Mouse (Mus musculus) heart, postnatal 0 days (tissue): ENCODE measurements around the gene Aktip.

ENCODE experiments used
- CTCF ChIP-seq: IDR thresholded peaks from 2 replicates; pipeline ENCODE4 v1.5.1; 2016; ENCODE audit warnings: antibody characterized with exemption, control low read depth, low read depth
- EP300 ChIP-seq: IDR thresholded peaks from 2 replicates; pipeline ENCODE4 v1.6.1; 2016; ENCODE audit warnings: antibody characterized with exemption, low read depth

GRCm38 (mm10) chr8:91081911-91082310 is 117.9 kb downstream of the Aktip start:
- TF ChIP-seq CTCF, result no peak
- TF ChIP-seq EP300, result no peak
